Mouse (Mus musculus) megakaryocyte, adult 5-6 weeks (primary cell): ENCODE measurements at regions not wholly inside any gene's neighbourhood (a gene's known extent, or its start where the extent isn't known, plus 50 kb on each side); places are given as distances from the start of the nearest gene placed in this dataset.

ENCODE experiments used
- ATAC-seq: 2 replicates; pipeline ENCODE4 v1.8.0; 2016; ENCODE audit warnings: mild to moderate bottlenecking, inconsistent platforms; ENCODE audit not compliant: poor library complexity, severe bottlenecking

DNA sequence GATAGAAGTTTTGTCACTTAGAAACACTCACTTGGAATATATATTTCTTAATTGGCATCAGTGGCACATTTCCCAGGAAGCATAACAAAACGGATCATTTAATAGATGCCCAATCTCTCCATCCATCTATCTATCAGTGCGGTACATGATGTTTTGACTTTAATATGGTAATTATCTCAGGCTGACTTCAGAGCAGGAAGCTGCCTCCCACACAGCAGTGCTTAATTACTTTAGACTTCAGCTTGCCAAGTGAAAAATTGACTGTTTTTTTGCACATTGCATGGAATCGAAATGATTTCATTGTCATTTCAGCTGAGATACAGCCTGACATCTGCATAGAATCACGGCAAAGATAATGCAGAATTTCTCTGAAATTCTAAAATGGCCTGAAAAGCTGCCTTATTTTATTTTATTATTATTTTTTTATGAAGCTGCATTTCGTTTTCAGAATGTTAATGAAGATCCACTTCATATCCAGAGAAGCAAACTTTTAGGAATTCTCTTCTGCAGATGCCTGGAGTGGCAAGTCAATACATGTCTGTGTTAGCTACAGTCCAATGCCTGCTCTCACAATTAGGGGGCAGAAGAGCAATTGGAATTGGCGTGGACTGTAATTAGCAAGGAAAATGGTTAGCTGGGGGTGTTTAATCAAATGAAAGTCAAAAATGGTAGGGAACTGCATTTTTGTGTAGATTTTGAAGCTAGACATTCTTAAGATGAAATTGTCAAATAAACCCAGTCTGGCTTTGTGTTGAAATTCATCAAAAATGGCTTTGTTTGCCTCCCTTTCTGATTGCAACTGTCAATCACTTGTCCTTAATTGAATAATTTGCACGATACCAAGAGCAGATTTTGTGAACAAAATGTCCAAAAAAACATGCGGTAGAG is 240.3 kb downstream of the Ttll7 start:
- no peak for ATAC-seq

DNA sequence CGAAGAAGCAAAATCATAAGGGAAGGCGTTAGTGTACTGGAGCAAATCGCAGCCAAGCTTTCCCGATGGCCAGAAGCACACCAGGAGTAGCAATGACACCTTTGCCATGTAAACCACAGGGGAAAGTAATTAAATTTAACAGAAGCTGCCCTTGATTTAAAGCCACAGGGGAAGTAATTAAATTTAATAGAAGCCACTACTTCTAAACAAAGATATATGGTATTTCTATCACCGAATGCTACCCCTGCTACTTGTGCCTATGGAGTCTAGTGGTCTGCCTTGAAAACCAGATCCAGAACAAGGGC is 240.9 kb downstream of the Ttll7 start:
- ATAC-seq: no peak

DNA sequence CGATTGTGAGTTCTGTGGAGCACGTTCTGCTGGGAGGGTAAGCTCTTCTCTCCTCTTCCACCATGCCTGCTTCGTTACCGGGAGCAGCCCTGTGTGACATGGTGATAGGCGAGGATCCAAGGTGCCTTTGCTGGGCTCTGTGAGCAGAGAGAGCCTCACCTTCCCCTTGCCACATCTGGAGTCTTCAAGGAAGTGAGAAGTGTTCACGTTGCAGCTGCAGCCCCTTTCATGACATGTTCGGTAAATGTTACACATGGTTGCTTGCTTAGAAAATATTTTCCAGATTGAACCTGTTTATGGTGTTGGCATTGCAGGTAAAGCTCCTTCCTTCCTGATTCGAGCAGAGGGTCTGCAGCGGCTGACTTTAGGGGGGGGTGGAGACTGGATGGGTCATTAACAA is 244.0 kb downstream of the Ttll7 start:
- ATAC-seq: no peak

DNA sequence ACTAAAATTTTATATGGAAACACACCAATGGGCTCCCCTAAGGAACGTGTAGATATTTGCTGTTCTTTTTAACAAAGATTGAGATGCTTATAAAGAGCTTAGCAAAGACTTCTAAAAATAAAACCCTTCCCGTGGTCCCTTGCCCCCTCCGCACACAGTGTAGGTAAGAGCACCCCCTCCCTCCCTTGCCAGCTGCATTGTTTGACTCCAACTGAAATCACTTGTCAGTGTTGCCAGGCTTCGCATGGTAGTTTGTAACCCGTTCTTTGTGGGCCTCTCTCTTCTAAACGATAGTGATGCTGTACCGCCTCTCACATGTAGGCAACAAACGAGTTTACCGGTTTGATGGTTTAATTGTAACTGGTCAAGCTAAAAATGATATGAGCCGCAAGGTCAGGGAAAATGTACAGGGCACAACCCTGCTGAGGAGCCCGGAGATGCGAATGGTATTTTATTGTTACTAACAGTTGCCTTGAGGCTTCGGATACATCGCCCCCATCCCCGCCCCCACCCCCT is 246.0 kb downstream of the Ttll7 start:
- no peak for ATAC-seq

DNA sequence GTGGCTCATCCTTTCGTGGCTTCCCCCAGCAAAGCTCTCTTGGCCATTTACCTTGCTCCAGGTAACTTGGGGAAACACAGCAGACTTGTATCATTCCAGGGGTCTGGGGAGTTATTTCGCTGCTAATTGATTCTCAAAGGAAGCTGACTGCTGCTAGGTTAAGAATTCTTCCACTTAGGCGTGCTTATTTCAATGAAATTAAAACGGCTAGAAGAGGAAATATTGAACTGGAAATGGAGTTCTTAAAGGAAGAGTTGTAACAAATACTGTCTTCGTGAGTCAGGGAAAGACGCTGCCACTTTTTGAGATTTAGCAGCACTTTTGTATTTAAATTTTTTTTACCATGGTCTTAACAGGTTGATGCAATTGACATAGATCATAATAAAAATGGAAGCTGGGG is 246.4 kb downstream of the Ttll7 start:
- no peak for ATAC-seq

DNA sequence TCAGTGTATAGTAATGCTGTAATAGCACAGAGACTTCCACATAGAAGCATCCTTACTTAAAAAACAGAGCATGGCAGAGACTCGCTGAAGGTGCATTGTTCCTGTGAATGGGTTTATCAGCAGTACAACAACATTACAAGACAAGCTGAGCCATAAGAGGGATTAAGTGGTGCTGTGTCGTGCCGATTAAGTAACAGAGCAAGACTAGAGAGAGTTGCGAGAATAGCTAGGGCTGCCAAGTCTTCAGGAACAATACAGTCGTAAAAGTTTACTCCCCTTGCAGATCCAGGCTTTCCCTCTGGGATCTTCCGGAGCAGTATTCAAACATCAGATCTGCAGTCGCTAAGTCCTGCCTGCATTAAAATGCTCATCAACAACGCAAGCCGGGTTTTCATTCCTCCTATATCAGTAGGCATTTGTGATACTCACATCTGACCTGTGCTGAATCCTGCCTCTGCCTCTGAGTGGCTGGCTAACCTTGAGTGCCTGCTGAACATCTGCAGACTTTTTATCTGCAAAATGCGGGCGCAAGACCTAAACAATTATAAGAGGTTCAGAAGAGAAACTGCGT is 247.1 kb downstream of the Ttll7 start:
- no peak for ATAC-seq

DNA sequence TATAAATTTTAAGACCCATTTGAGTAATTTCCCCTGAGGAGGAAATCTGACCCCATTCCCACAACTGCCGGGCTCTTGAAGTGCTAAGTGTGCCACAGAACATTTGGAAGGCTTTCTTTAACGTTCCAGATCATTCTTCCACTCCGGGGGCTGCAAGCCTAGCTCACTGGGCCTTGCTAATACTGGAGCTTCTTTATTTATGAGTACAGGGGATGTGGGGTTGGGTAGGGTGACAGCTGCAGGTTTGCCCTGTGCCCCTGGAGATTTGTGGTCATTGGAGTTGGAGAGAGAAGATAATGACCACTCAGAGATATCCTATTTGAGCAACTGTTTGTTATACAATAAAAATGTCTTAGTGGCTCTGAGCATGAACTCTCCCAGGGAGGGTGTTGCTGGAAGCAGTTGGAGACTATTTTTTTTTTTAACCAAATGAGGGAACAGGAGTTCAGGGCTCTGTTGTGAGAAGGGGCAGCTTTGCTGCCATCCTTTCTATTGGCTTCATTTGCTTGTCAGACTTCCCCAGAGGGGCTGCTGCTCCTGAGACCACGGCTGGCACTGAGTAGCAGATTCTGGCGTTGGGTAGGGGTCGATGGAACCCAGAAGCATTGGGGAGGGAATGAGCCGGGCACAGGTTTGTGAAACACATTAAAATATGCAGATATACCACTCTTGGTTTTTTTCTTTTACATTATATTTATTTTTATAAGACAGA is 249.0 kb downstream of the Ttll7 start:
- no peak for ATAC-seq

DNA sequence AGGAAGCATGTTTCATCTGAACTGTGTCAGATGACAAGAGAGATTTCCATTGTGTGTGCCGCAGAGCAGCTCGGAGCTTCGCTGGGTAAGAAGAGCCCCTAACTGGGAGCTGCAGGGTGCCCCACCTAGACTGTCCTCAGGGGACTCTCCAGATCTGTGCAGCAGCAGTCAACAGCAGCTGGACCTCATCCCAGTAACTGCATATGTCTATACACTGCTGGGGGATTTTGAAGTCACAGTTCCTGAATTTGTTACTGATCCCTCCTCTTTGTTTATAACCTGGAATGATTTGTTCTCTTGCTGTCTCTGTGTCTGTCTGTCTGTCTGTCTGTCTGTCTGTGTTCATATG is 249.6 kb downstream of the Ttll7 start:
- ATAC-seq: no peak

DNA sequence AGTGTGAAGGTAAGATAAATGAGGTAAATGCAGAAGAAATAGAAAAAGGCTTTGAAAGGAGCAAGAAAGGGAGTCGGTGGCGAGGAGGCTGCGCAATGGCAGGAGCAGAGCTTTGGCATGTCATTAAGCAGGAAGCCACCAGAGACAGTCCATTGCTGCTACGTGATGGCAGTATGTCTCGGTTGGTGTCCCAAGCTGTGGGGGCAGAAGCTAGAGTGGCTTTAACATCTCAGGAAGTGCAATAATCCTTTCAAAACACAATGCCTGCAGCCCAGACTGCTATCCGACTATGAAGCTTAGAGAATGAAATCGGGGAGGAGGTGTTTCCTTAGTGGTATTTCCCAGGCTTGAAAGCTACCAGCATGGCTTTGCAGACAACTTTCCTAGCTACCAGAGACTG is 251.3 kb downstream of the Ttll7 start:
- ATAC-seq: no peak

DNA sequence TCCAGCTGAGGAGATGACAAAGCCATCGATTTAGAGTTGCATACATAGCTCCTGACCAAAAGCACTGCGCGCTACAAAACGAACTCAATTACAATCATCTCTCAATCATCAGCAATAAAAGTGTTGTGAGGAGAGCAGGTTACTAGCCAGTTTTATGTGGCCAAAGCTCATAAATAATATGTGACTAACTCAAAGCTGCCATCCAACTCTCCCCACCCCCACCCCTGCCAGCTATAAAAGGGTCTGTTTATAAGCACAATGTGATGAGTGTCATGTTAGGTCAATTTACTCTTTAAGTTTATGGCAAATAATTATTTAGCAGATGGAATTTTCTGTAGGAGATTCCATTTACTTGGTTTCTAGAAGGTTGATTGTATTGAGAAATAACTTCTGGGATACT is 265.4 kb downstream of the Ttll7 start:
- no peak for ATAC-seq

DNA sequence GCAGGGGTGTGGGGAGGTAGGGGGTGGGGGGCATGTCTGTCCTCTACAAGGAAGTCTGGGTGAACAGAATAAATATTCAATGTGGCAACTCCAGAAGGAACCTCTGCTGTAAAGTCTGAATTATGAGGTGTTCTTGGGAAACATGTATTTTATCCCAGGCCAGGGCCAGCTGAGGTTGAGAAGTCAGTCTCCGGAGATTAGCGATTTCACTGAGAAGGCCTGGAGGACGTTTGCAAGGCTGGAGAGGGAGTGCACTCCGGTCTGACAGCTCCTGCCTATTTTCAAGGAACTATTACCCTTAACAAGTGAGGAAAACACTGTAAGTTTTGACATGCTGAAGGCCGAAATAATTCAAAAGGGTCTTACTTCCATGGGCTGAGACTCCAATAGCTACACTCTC is 265.9 kb downstream of the Ttll7 start:
- ATAC-seq: no peak

DNA sequence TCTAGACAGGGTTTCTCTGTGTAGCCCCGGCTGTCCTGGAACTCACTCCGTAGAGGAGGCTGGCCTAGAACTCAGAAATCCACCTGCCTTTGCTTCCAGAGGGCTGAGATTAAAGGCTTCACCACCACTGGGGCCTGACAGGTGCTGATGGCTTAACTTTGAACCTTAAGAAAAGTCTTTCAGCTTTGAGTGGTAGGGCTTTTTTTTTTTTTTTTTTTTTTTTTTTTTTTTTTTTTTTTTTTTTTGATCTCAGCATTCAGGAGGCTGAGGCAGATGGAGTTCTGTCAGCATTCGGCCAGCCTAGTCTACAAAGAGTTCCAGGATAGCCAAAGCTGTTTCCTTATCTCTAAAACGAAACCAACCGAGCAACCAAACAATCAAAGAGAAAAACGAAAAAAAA is 266.5 kb downstream of the Ttll7 start:
- no peak for ATAC-seq

DNA sequence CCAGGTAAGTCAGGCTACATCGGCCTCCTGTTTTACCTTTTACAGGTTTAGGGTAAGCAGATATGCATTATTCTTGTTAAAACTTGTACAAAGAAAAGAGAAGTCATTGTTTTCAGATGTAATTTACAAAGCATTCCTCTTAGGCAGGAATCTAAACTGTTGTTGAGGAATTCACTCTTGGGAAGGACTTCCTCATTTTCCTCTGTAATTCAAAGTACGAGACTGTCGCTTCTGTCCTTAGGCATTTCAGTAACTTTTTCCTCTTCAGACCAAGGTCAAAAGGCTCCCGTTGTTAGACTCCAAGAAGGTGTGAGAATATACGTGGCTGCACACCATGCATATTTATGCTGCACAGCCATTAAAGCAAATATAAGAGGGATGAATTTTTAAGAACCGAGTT is 269.7 kb downstream of the Ttll7 start:
- ATAC-seq: no peak

DNA sequence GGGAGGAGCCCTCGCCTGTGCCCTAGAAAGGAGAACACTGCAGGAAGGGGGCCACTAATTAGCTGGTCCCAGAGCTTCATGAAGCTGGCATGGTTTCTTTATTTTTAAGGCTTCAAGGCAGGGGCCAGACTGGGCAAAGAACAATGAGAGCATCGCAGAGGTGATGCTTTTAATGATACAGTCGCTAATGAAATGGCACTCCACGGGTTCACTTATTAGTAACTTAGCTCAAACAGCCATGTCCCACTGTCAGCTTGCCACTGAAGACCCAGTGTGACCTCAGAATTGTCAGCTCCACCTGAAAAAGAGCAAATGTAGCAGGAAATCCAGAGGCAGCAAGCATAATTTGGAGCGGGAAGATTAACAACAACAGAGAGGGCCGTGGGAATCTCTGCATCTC is 275.6 kb downstream of the Ttll7 start:
- ATAC-seq: no peak

DNA sequence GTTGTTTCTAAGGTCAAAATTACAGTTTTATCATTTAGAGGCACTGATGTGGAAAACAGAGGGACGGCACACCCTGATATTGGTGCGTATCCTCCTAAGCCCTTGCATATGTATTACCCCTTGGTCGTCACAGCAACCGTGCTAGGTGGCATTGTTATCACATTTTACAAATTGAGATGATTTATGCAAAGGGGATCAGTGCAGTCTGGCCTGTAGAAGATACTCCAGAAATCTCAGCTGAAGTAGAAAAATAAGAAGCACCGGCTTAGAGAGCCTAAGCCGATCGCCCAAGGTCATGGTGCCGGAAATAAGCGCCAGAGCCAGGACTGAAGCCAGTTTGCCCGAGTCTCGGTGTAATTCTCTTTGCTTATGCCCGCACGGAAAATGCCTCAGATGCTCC is 280.7 kb downstream of the Ttll7 start:
- ATAC-seq: no peak

DNA sequence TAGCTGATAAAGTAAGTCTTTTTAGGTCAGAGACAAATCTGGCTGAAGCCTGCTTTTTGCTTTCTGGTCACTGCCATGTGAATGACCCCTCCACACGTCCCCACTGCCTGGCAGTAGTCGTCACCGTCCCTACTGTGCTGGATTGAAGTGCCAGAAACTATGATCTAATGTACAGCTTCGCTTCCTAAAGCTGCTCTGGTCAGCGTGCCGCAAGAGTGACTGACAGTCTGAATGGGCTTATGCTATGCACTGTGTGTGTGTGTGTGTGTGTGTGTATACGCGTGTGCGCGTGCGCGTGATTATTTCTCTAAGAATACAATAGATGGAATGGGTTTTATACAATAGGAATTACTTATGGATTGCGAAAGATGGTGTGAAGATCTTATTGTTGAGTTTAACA is 281.2 kb downstream of the Ttll7 start:
- ATAC-seq: no peak

DNA sequence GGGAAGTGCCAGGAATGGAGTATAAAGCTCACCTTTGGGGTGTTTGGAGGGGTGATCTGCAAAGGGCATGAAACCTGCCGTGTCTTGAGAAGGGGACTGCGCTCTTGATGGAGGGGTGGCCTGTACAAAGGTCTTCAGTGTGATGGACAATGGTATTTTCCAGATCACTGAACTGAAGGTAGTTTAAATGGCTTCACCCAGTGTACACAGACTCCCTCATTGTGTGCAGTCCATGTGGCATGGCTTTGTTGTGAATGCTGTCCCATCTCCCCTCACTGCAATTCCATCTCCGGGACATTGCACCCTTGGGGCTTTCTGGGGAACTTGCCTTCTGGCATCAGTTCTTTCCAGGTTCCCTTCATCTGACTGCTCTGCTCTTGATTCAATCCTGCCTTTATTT is 288.2 kb downstream of the Ttll7 start:
- ATAC-seq: no peak

DNA sequence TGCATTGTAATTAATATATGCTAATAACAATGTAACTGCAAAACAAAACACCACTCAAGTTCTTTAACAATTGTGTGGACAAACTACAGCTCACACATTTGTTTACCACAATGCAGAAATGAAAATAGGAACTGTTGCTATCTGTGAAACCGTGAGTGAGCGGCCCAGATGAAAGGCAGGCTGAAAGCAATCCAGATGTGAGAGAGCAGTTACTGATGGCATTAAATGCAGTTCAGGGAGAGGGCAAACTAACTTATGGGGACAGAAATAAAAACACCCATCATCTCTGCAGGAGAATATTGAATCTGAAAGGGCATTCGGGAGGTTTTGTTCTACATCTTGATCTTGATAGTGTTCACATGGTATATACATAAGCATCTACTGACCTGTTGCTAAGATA is 301.3 kb downstream of the Ttll7 start:
- peak; percentile 43 for ATAC-seq

DNA sequence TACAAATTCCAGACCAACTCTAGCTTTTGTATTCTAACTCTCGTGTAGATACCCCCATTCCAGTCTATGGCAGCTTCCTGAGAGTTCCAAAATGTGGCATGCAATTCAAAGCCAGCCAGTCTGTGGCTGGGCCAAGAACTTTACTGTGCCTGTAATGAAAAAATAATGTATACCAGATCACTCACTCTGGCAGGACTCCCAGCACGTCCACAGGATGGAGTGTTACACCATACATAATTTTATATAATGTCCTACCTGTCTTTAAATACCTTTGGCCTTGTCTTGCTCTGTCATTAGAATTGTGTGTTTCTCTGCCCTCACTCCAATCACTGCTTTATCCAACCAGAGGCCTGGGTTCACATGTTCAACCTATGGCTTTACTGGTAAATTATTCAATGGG is 301.8 kb downstream of the Ttll7 start:
- ATAC-seq: no peak

DNA sequence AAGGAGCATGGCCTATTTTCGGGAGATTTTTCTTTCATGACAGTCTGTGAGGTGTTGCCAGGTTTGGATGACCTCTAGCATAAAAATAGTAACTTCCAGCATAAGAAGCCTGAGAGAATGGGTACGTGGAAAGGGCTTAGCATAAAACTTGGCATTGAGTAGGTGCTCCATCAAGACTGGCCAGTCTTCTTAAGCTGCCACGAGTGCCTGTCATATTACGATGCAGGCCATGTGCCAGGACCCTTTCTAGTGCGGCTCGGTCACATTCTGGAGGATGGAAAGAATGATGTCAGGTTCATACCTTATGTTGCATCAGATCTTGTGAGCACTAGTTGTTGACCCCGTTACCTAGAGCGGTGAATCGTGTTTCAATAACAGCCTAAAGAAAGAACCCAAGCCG is 311.0 kb downstream of the Ttll7 start:
- no peak for ATAC-seq

DNA sequence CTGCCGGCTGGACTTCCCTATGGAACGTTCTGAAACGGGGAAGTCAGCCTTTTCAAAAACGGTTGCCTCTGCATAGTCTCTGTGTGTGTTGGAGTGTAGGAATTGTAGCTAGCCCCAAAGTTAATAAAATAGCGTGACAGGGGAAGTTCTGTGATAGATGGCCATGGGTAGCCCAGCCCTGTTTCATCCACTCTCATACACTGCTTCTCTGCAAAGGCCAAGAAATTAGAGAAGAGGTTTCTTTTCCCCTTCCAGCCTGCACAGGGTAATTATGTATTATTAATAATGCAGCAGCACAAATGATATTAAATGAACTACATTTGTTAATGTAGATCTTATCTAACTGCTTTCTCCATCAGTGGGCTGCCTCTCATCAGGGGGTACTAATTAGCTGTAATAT is 311.4 kb downstream of the Ttll7 start:
- no peak for ATAC-seq

DNA sequence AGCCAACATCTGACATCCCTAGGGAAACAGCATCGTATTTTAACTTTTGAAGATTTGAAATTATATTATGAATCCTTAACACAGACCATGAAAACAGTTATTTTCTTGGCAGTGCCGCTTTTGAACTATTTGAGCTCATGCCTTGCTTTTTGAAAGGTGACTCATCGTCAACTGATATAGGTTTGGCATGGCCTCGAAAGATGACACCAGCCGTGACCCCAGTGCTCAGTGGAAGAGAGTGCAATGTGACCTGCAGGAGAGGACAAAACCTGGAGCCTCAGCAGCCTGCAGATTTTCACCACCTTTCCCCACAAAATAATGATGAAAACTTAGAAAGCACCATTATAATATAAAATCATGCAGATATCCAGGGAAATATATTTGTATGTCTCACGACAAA is 312.8 kb downstream of the Ttll7 start:
- no peak for ATAC-seq
